Mouse (Mus musculus) urinary bladder, adult 2 months (tissue): ENCODE measurements around the gene Tmub1. TPM values are rescaled to one million over a fixed set of nuclear protein-coding genes. Genes with fewer than 3 reads are reported as not detected.

ENCODE experiments used
- DNase-seq: peaks from one replicate; pipeline ENCODE4 v3.0.0; 2022; ENCODE audit warnings: low spot score
- polyA plus RNA-seq: library from polyadenylated mRNA; depleted of rRNA; stranded (reverse); fragments of >200 nt; gene quantifications from 2 replicates; pipeline ENCODE4 v1.2.3, GENCODE M21; 2012

The Tmub1 gene
- polyA plus RNA-seq, 1 experiment = 24.5 TPM

DNA sequence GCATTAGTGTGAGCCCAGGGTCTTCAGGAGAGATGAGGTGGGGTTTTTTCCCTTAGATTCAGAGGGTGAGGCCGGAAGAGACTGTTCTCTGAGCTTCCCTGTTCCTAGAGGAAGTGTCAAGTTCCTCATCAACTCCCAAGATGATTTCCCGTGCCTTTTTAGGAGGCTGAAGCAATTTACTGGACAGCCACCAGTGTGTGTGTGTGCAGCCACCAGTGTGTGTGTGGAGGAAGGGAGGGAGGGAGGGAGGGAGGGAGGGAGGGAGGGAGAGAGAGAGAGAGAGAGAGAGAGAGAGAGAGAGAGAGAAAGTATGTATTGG lies 6.3 kb upstream of the Tmub1 start:
- DNase-seq = no peak

DNA sequence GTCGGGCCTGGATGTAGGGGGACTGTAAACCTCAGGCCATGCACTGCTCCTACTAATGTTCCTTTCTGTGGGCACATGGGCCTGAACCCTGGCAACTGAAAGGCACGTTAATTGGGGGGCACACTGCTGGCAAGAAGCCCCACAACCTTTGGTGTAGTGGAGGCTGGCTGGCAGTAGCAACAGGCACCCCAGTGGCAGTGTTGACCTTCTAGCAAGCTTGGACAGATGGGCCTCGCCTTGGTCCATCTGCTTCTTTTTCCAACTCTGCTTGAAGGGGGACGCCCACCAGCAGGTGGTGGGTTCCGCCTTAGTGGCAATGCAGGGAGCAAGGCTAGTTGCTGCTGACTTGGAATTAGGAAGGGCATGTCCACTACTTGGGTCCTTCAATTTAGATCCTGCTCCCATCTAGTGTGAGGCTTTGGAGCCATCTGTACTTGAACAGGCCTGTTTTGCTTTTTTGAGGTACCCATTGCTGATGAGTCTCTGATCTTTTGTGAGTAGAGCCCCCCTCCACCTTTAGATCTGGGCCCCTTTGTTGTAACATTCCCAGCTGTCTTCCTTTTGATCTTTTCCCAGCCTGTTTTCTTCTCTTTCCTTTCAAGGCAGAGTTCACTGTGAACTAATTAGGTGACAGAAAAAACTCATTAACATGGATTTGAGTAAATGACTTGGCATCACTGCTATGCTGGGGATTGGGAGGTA lies 5.8 kb upstream of the Tmub1 start:
- DNase-seq = peak; percentile 26

DNA sequence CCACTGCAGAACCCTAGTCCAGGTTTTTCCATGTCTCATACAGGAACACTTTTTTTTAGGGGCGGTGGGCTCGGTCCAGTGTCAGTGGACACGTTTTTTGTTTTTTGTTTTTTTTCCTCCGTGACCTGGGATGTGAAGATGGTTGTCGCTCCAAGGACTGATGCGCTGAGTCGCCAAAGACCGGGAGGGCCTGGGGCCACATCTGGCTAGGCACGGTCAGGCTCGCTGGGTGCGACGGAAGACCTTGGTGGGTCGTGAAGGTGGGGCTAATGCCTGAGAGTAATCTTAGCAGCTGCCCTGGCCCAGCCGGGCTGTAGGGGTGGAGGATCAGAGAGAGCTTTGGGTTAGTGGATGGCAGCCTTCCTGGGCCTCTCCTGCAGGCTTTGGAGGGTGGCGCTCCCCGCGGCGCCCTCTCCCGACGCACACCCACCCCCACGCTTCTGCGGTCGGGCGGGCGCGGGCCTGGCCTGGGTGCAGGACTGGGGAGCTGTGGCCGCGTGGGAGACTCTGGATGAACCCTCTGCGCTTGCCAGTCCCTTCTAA lies 5.1 kb upstream of the Tmub1 start:
- DNase-seq = peak; percentile 36

DNA sequence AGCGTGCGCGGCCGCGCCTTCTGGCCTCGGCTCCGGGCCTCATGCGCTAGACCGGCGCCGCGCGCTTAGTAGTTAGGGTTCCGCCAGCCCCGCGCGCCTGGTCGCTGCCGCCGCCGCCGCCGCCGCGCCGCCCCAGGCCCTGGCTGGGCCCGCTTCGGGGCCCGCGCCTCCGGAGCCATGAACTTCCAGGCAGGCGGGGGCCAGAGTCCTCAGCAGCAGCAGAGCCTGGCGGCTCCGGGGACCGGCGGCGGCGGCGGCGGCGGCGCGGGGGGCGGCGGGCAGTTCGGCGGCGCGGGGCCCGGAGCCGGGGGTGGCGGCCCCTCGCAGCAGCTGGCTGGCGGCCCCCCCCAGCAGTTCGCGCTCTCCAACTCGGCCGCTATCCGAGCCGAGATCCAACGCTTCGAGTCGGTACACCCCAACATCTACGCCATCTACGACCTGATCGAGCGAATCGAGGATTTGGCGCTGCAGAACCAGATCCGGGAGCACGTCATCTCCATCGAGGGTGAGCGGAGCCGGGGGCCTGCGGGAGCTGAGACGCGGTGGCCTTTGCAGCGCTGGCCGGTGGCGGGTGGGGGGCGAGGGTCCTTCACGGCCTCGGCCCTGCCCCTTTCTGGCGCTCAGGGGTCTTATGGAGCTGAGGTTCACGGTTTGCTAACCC lies 4.5 kb upstream of the Tmub1 start, which contains the start of gene Agap3:
TSS of gene Agap3 (plus strand) at position 148 of the 661 bp plus-strand sequence.
- no peak for DNase-seq

DNA sequence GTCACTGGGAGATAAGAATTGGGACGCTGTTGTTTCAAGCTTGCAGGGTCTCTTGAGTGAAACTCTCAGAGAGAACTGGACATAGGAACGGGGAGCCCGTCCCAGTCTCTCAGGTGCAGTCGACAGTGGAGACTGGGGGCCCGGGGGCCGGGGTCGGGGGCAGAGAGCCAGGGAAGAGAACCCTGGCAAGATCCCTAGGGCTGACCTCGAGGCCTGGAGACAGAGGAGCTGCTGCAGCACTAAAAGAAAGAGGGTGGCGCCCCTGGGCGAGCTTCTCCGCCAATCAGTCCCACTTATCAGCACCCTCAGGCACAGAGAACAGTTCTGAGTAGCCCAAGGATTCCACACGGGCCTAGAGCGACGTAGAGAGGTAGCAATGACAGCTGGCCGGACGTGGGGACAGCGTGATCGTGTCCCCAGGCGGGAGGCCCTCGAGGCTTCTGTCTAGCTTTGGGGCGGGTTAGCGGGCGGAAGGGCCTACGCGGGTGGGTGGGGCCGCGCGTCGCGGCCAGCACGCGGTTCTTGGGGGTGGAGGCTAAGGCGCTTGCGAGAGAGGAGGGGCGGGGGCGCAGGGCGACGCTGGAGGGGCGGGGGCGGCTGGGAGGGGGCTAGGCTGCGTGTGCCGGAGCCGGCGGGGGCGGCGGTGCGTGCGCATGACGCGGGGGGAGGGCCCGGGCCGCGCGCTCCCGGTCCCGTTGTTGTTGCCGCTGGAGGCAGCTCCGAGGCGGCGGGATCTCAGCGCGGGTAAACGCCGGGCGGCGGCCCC lies 3.8 kb upstream of the Tmub1 start:
- DNase-seq = peak; percentile 80

DNA sequence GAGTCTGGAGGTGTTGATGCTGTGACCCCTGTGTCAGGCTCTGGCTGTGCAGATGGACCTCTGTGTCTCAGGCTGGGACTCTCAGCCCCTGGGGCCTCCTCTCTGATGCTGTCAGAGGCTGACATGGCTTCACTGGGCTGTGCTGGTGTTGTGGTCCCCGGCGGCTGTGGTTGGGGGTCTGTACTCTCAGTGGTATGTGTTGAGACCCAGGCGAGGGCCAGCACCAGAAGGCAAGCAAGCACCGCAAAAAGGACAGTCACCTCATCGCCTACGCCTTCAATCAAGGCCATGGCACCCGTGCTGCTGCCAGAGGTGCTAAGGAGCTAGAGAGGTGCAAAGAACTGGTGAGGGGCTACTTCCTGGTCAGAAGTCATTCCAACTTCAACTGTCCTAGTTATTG lies 1.0 kb downstream of the Tmub1 start:
- DNase-seq = no peak

DNA sequence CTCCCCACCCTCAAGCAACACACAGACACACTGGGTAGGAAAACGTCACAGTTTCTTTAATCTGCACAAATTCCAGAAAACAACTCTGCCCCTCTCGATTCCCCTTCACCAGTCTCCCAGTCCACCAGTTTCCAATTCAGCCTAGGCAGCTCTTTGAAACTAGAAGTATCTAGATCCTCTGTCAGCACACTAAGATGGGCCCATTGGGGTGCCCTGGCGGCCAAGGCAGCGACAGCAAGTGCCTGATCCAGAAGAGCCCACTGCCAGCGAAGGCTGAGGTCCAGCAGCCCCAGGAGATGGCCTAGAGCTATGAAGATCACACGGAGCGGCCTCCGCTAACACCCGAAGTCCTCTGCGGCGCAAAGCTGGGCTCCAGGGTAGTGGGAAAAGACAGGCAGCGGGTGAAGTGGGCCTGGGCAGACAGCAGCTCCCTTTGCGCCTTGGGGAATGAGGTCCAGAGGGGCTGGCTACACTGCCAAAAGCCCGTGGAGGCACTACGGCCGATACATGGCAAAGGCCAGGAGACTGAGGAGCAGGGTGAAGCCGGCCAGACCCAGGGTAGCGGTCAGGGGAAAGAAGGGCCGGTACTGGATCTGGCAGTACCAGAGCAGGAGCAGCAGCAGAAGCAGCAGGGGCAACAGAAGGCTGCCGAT lies 2.1 kb downstream of the Tmub1 start:
- DNase-seq = no peak

DNA sequence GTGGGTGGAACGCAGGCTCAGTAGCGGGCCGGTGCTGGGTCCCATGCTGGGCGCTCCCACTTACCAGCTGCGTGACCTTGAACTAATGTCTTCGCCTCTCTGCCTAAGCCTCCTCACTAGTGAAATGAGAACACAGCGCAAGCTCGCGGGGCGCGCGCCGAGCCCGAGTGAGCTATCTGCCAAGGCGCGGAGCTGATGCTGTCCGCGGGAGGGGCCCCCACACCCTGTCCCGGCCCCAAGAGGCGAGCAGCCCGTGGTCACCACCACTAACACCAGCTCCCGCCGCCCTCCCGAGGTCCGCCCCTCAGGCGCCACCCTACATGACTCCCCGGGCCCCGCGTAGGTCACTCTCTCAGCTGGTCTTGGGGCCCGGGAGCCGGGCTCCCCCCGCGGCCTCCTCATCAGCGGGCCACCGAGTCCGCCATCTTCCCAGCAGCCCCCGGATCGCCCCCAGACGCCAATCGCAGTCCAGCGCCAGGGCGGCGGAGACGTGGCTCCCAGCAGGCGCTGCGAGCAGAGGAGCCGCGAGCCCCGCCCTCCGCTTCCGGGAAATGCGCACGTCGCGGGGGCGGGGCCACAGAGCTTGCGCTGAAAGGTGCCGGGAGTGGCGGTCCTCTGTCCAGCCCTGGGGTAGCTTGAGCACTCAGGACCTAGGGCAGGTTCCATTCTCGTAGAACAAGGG lies 2.8 kb downstream of the Tmub1 start, which contains the start of gene Fastk:
TSS of gene Fastk (minus strand) at position 542 of the 682 bp plus-strand sequence.
- peak; percentile 93 for DNase-seq

DNA sequence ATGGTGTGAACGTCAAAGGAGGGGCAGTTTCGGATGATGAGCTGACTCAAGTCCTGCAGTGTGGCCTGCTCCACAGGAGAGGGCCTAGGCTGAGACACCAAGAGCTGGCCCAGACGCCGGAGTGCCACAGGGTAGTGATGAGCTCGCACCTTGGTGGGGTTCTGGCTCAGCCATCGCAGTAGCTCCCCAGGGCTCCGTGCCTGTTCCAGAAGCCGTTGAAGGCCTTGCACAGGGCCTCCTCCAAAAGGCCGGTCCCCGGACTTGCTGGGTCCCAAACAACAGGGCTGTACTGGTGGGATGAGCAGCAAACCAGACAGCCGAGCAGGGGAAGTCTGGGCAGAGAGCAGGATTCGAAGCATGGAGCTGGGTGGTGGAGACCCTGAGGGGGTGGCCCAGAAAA lies 3.7 kb downstream of the Tmub1 start:
- no peak for DNase-seq

DNA sequence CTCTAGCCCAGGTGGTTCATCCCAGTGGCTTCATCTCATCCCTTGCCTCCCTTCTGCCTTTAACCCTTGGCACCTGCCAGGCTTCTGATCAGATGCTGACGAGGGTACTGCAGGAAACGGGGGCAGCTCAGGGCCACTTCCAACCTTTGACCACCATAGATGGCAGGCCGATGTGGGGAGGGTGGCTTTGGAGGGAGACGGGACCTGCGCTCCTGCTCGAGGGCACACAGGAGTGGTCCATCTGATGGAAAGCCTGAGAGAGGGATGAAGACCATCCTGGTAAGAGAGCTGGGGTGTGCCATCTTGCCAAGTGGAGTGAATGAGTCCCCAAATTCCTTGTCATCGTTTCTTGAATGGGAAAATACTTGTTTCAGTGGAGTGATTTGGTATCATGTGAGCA lies 4.5 kb downstream of the Tmub1 start:
- no peak for DNase-seq

DNA sequence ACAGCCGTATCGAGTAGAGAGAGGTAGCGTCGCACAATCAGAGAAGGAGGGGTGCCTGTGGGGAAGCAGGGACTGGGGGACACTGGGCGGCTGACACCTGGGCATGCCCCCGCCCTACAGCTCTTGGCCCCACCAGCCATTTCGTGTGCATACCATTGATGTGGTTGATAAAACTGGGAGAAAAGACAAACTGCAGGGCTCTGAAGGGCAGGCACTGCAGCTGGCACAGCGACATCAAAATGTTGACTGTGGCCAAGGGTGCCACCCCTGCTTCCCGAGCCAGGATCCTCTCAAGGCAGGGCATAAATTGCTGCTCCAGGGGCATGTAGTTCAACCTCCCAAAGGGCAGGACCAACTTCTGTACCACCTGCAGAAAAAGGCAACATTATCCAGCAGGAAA lies 5.6 kb downstream of the Tmub1 start:
- no peak for DNase-seq

DNA sequence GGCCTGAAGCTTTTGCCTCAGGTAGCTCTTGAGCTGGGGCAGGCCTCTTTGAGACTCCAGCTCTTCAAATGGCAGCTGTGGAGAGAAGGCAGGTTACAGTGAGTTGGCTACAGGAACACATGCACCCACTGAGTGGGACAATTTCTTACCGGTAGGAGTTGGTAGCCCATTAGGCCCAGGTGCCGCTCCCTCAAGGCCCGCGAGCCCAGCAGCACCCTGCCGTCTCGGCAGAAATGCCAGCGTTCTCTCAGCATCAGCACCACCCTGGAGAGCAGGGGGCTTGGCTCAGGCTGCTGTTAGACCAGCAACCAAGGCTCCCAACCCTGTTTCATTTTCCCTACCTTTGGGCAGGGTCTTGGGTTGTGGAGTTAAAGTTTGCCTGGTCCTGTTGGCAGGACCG lies 6.5 kb downstream of the Tmub1 start:
- no peak for DNase-seq

DNA sequence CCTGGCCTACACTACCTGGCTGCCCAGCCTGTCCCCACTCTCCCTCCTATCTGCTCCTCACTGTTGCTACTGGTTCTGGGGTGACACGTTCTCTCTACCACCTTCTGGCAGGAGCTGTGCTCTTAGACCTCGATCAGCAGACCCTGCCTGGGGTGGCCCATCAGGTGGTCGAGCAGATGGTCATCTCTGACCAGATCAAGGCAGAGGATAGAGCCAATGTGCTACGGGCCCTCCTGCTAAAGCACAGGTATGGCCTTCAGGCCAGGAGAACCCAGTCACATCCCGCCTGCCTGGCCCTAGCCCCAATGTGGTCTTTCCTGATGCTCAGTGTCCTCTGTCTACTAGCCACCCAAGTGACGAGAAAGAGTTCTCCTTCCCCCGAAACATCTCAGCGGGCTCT lies 13.7 kb downstream of the Tmub1 start:
- DNase-seq = no peak

DNA sequence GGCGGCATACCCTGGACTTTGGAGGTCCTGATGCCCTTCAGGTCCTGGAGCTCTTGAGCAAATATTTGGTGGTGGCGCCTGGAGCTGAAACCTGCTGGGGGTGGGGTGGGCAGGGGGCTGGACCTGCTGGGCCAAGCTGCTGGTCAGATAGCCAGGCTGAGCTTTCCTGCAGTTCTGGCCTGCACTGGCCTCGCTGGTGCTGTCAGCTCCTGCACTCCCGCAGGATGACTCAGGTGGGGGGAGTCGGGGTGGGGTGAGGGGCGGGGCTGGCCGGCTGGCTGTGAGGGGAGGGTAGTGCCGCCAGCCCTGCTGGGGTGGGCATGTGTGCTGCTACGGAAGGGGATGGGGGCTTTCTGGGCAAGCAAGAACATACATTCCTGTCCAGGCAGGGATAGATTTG lies 19.1 kb downstream of the Tmub1 start:
- DNase-seq = no peak

DNA sequence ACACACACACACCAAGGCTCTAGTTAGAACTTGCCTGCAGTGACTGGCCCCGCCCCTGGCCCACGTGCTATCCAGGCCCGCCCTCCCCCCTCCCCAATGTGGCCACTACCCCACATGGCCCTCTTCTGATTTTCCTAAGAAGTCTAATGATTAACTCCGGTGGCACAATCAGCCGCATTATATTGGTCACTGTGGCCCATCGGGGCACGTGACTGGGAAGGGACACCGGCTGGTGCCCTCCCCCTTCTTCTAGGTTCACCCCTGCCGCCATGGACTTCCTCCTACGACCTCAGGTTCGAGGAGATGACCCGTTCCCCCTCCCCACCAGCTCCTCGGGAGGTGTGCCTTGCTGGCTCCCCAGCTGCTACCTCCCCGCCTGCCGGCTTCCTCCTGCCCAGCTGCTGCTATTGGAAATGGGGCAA lies 19.7 kb downstream of the Tmub1 start:
- DNase-seq = no peak

DNA sequence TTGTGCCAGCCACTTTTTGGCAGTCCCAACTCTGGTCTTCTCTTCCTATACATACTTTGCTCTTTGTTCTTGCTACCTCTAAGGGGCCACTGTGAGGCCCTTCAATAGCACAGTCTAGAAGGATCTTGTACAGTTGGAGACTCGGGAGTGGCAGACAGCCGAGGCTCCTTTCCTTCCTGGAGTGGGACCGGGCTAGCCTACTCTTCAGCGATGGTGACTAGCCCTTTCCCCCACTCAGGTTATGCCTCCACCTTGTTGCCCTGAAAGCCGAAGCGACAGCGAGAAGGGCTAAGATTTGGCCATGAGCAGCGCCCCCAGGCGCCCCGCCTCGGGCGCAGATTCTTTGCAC lies 20.4 kb downstream of the Tmub1 start:
- no peak for DNase-seq

DNA sequence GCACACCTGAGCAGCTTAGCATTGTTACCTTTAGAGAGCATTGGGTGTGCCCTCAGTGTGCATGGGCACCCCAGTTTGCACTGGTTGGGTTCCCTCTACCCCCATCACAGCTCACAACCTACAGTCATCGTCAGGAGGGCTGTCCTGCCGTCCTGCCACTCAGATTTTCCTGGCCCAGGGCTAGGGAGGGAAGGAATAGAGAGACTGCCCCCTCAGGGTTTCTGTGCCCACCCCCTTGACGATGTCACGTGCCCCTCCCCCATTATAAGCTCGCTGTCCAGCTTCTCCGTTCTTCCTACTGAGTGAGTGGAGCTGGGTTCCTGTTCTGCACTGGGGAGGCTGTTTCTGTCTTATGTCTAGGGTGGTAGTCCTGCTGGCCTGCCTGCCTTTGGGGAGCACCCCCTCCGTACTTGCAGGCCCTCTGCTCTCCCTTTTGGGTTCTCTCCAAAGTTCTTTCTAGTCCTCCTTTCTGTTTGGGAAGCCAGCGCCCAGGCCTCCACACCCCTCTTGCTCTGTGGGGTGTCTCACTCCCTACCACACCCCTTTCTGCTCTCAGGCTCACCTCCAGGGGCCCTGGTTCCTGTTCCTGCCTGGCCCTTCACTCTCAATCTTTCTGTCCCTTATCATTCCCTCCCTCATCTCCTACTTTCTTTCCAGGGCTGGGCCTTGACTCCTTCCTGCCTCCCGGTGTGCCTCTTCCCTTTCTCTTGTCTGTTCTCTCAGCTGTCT lies 20.9 kb downstream of the Tmub1 start:
- DNase-seq = no peak

DNA sequence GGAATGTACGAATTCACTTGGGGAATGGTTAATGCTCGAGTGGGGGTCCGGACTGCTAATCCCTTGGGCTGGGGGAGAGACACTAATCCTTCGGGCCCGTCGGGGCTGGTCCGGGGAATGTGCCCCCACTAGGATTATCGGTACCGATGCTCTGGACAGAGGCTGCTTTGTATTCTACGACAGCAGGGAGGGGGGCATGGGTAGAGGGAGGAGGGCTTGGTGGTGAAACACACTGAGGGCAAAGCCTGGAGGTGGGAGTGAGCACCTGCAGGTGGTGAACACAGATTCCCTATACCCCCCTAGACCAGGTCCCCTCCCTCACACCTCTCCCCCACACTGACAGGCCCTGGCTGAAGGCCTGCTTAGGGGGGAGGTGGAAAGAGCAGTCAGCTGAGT lies 21.6 kb downstream of the Tmub1 start:
- DNase-seq = no peak

DNA sequence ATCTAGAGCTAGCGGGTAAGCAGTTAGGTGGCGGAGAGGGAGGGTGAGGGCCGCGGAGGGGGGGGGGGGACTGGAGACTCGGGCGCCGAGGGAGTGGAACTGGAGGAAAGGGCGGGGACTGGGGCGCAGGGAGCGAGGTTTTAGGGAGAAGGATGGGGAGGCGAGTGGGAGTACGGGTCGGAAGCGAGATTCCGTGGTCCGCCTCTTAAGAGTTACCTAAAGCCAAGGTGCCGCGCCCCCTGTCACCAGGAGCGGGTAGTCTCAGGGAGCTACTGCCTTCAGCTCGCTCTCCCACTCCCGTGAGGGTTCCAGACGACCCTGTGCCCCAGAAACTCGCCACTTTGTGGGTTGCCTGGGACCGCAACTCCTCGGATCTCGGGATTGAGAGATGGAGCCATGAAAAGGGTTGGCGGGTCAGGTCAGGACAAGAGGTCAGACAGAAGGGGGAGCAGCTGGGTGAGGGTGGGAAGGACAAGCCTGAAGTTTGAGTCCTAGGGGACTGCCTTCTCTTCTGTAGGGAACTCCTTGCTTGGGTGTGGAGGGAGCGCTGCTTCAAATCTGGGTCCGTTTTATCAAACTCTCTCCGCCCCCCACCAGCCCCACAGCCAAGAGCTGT lies 22.1 kb downstream of the Tmub1 start:
- DNase-seq = no peak

DNA sequence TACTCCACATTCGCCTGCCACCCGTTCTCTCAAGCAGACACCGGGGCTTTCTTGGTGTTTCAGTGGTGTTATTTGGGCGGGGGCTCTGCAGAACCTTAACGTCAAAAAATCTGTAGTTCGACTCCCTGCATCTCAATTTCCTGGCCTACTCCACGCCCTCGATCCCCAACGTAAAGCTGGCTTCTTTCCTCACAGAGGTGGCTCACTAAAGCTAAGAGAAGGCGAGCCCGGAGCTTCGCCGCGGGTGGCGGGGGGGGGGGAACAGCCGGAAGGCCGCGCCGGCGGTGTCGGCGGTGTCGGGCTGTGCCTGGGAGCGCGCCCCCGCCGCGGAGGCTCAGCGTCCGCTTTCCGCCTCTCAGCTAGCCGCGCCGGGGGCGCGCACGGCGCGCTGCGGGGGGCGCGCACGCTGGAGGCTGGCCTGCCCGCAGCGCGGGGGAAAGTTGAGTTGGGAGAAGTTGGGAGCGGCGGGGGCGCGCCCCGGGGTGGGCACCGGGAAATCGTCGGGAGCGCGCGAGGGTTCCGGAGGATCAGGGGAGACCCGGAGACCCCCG lies 22.7 kb downstream of the Tmub1 start:
- peak; percentile 65 for DNase-seq
